Mouse (Mus musculus) bone marrow macrophage, adult 2 months (primary cell): Measurements from ENCODE around the gene H2-T3. TPM values are rescaled to one million over a fixed set of nuclear protein-coding genes. Genes with fewer than 3 reads are reported as not detected.
"Not testable (repeated sequence)": the region's sequence is repeated elsewhere in the genome, so short reads cannot be mapped to it uniquely, and the experiment has no call there.

Experiments used
- H3K27ac ChIP-seq: 2 replicates; pipeline ENCODE4 v1.5.1; 2012; ENCODE audit warnings: low read depth, low read length; ENCODE audit not compliant: insufficient read depth
- H3K4me1 ChIP-seq: 2 replicates; pipeline ENCODE4 v1.6.1; 2012; ENCODE audit warnings: low read length; ENCODE audit not compliant: control insufficient read depth, insufficient read depth
- H3K4me3 ChIP-seq: 2 replicates; pipeline ENCODE4 v1.5.1; 2012; ENCODE audit warnings: mild to moderate bottlenecking, low read length, moderate library complexity; ENCODE audit not compliant: insufficient read depth
- CTCF ChIP-seq: IDR thresholded peaks from 2 replicates; pipeline ENCODE4 v1.5.1; 2012; ENCODE audit warnings: low read depth, mild to moderate bottlenecking, low read length, moderate library complexity
- POLR2A ChIP-seq: IDR thresholded peaks from 2 replicates; pipeline ENCODE4 v1.6.1; 2012; ENCODE audit warnings: mild to moderate bottlenecking, low read depth, low read length, borderline replicate concordance
- polyA plus RNA-seq: library from polyadenylated mRNA; stranded (reverse); fragments of >200 nt; gene quantifications from 2 replicates; pipeline ENCODE4 v1.2.4, GENCODE M21; 2012; ENCODE audit not compliant: missing spikeins, insufficient read depth, insufficient read length

The H2-T3 gene
- polyA plus RNA-seq = 0.60 TPM in 1 of 2 replicates, not detected in the other

DNA sequence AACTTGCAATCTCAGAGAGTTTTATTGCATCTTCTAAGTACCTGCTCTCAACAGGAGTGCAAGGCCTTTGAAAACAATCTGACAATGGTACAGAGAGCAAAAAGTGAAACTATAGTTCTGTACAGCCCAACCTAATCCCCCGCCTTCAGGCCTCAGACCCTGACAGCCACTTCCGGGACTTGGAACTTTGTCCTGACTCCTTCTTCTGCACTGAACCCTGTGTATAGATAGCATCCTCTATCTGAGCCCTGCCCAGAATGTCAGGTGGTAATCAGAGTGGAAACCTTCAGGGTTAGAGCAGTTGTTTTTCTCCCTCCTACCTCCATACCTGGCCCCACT, at the start of gene H2-T3:
Gene H2-T3, minus strand, starts transcription at position 119 of the 339 bp plus-strand sequence.
- TF ChIP-seq CTCF = no peak
- TF ChIP-seq POLR2A = no peak
- H3K4me3 ChIP-seq = no peak within 1 kb of the TSS
- no peak within 1 kb of the TSS for H3K27ac ChIP-seq
- H3K4me1 ChIP-seq = no peaks in the 10 kb centered on the region

DNA sequence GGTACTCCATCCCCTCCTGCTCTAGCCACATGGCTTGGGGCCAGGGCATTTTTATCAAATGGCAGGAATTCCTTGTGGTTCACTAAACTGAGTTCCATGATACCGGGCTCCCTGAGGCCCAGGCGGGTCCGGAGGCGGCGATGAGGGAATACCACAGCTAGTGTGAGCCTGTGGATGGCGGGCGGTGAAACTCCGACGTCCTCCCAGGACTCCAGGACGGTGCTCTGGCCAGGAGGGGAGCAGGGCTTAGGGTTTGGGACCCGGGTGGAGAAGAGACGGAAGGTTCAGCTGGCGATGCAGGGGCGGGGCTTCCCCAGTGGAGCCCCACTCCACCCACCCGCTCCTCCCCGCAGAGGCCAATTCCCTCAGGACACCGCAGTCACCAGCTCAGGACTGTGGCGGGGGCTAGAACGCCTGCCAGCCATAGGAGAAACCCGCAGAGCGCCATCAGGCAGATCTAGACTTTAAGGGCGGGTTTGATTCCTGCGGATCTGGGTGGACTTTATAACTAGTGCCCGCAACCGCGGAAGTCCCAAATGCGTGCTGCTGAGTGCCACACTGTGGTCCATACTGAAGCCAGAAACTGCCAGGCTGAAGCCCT, 47.3 kb upstream of the H2-T3 start:
- Histone ChIP-seq H3K4me1 (no peaks in the 10 kb centered on the region; the same call in 1 of the 2 replicates), H3K27ac (no peak overlapping the region), H3K4me3 (peak overlapping the region; percentile 16)
- no peak for TF ChIP-seq POLR2A
- TF ChIP-seq CTCF = no peak

GRCm38 (mm10) chr17:36235300-36235699, 45.2 kb upstream of the H2-T3 start:
- H3K4me3 ChIP-seq, H3K4me1 ChIP-seq, H3K27ac ChIP-seq: not testable (repeated sequence)

DNA sequence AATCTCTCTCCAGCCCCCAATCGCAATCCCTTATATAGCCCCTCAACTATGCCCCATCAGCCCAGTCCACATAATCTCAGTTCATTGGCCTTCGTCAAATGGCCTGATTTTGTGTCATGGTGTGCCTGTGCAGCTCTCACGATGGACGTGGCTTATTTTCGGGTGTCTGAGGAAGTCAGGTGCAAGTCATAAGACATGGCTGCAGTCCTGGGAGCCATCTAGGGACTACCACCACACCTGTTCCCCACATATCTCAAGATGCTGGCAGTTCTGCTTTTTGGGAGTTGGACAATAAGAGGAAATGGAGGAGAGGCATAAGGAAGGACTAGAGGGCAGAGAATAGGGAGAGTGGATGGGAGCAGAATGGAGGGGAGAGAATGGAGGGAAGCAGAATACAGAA, 43.5 kb upstream of the H2-T3 start:
- no peak overlapping the region for H3K27ac ChIP-seq
- TF ChIP-seq CTCF (no peak), POLR2A (no peak)
- no peak overlapping the region for H3K4me3 ChIP-seq
- H3K4me1 ChIP-seq = 0 out of 2 replicates have a peak, but pooled peaks cover 3% of the 10 kb centered on the region

DNA sequence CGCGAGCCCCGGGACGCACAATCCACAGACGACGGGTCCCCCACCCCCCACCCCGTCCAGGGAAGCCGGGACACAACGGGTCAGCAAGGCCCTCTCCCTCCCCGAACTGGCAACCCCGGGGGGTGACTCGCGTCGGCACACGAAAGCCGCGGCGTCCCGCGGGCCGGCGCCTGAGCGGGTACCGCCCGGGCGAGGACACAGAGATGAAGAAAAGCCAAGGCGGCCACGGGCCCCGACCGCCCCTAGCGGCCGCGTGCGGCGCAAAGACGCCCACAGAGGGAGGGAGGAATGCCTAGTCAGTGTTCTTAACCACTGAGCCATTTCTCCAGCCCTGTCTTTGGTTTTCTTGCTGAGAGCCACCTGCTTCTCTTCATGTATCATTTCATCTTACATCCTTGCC, 41.2 kb upstream of the H2-T3 start:
- H3K4me3 ChIP-seq = no peak overlapping the region
- TF ChIP-seq POLR2A (no peak), CTCF (0 out of 2 replicates have a peak, but pooled peaks have one; percentile 23)
- 0 out of 2 replicates have a peak, but pooled peaks cover 3% of the 10 kb centered on the region for H3K4me1 ChIP-seq
- no peak overlapping the region for H3K27ac ChIP-seq

- Histone ChIP-seq H3K4me3 (no peak overlapping the region), H3K27ac (no peak overlapping the region), H3K4me1 (0 out of 2 replicates have a peak, but pooled peaks cover 3% of the 10 kb centered on the region)
- TF ChIP-seq POLR2A = no peak
- no peak for TF ChIP-seq CTCF
Measured at GRCm38 (mm10) chr17:36229046-36229445, 39.0 kb upstream of the H2-T3 start.

- H3K4me3 ChIP-seq = no peak overlapping the region
- 0 out of 2 replicates have a peak, but pooled peaks cover 3% of the 10 kb centered on the region for H3K4me1 ChIP-seq
- H3K27ac ChIP-seq = no peak overlapping the region
- TF ChIP-seq CTCF (peak; percentile 29), POLR2A (no peak)
Measured at GRCm38 (mm10) chr17:36226921-36227320, 36.8 kb upstream of the H2-T3 start.

- TF ChIP-seq CTCF (no peak), POLR2A (no peak)
- H3K4me3 ChIP-seq = no peak overlapping the region
Measured at GRCm38 (mm10) chr17:36225231-36225824, 35.2 kb upstream of the H2-T3 start.

GRCm38 (mm10) chr17:36224451-36224850, 34.4 kb upstream of the H2-T3 start:
- Histone ChIP-seq H3K4me1 (peaks cover 8% of the 10 kb centered on the region), H3K4me3 (no peak overlapping the region), H3K27ac (no peak overlapping the region)
- TF ChIP-seq CTCF = no peak
- TF ChIP-seq POLR2A = no peak

More at GRCm38 (mm10) chr17:36225231-36225824, 35.2 kb upstream of the H2-T3 start:
- H3K4me1 ChIP-seq = peaks cover 2% of the 10 kb centered on the region; the same call in 1 of the 2 replicates
- no peak overlapping the region for H3K27ac ChIP-seq

- Histone ChIP-seq H3K4me1 (peaks cover 20% of the 10 kb centered on the region), H3K27ac (0 out of 2 replicates have a peak overlapping the region, but pooled peaks have one; percentile 6), H3K4me3 (no peak overlapping the region)
- TF ChIP-seq POLR2A (no peak), CTCF (no peak)
Measured at GRCm38 (mm10) chr17:36218594-36219155, 28.6 kb upstream of the H2-T3 start.

DNA sequence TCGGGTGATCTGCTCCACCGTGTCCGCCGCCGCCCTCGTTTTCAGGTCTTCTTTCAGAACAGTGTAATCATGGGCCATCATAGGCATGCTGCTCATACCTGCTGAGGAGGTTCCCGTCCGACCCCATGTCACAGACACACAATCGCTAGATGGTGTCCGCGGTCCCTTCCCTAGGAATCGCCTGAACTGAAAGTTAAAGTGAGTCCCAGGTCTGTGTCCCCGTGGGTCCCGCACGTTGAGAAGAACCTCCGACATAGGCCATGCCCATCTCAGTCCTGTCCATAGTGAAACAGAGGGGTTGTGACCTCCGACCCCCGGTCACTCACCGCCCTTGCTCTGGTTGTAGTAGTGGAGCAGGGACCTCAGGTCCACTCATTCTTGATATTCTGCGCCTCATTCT, 25.5 kb upstream of the H2-T3 start:
- TF ChIP-seq CTCF = no peak
- no peak for TF ChIP-seq POLR2A
- peaks cover 20% of the 10 kb centered on the region for H3K4me1 ChIP-seq
- H3K27ac ChIP-seq = no peak overlapping the region
- no peak overlapping the region for H3K4me3 ChIP-seq
